ENCODE assay signal across 9 mouse cellular contexts in the genomic region with DNA sequence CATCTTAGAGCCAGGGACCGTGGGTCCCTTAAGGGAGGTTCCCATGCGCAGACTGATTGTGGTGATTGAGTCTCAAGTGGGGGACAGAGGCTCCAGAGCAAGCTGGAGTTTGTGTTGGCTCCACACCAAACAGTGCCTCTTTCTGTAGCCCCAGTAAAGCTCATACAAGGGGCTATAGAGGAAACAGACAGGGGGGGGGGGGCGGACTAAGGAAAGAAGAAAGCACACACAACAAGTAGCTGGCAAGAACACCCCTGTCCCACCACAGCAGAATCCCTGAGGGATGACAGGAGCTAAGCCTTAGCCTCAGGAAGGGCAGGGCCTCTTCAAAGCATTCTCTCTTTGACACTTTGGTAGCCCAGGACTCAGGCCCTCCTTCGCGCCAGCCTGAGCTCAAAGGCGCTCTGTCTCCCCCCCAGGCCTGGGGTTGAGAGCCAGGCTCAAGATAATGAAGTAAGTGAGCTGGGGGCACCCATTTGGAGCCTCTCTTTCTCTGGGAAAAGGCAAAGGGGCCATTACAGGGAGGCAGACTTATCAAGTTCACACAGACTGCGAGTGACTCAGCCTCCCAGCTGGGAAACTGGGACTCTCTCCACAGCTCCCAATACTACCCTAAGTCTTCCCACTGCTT. TPM values are rescaled to one million over a fixed set of nuclear protein-coding genes. Genes with fewer than 3 reads are reported as not detected.
DNase-seq lines count a peak whose midpoint lies in the region; ATAC-seq and TF ChIP-seq lines count a peak whose summit lies in the region.
"Had no signal": no experiment of that assay in that cellular context is flagged by ENCODE, and none has a peak within 500 bp of the region (broad histone marks: within the 10 kb centered on the region; RNA-seq: fewer than 3 reads in every experiment).

No protein-coding gene starts in this region.

- H3K9ac ChIP-seq in midbrain, embryonic 12.5 days (replicated peaks): no peak overlapping the region

- no peaks in the 10 kb centered on the region for H3K27me3 ChIP-seq in midbrain, embryonic 12.5 days

- H3K4me3 ChIP-seq in layer of hippocampus, adult 2 months: no peak overlapping the region
- H3K4me3 ChIP-seq in midbrain, embryonic 12.5 days: no peak overlapping the region

- peak; percentile 44; the same call in 1 of the 2 replicates for ATAC-seq in midbrain, embryonic 12.5 days (ENCODE audit: low FRiP score, low read depth)

- no peaks in the 10 kb centered on the region for H3K36me3 ChIP-seq in midbrain, embryonic 12.5 days
- H3K36me3 ChIP-seq: G1E had no signal

- no peak for TF ChIP-seq CTCF in layer of hippocampus, adult 2 months (conservative IDR thresholded peaks at IDR 0.05)

- no peaks in the 10 kb centered on the region for H3K9me3 ChIP-seq in midbrain, embryonic 12.5 days
- H3K9me3 ChIP-seq: G1E had no signal

- peaks cover 10% of the 10 kb centered on the region for H3K4me1 ChIP-seq in midbrain, embryonic 12.5 days

- peak overlapping the region; percentile 48; the same call in 1 of the 2 replicates for H3K27ac ChIP-seq in layer of hippocampus, adult 2 months
- H3K27ac ChIP-seq in midbrain, embryonic 12.5 days (replicated peaks): 0 out of 2 replicates have a peak overlapping the region, but pooled peaks have one; percentile 35

- H3K4me2 ChIP-seq in midbrain, embryonic 12.5 days (replicated peaks): no peak overlapping the region

- WGBS in midbrain, embryonic 12.5 days: 34% methylated on average over 6 of the region's 7 CpGs

- no peak for DNase-seq in layer of hippocampus, adult 2 months (ENCODE audit: low spot score in 2 of 2)
- no peak for DNase-seq in layer of hippocampus, adult 9-10 months (ENCODE audit: low spot score)
- DNase-seq in brain, embryonic 18.5 days (ENCODE audit: low read depth, low spot score): peak; percentile 62
- DNase-seq in heart, adult 9 months (ENCODE audit: low spot score in 2 of 2): peak; percentile 57 to 62
- no peak for DNase-seq in cerebellum, adult 11-12 months
- no peak for DNase-seq in left cerebral cortex, adult 8-10 months (ENCODE audit: low spot score in 2 of 2)
- DNase-seq in urinary bladder, postnatal 4 days (ENCODE audit: low spot score in 2 of 2): no peak

RNA-seq across cellular contexts. Expression of a gene that starts 9.2 kb away (rescaled TPM):
- total RNA-seq in layer of hippocampus, adult 2 months (2021): 10 to 100 TPM; 39.3 to 45.2 TPM
- 8.8 and 11.6 TPM in 2 replicates for polyA plus RNA-seq in midbrain, embryonic 12.5 days (2016; fragmentation: Nextera tagmentation; extraction: Ambion mirVana)
- total RNA-seq in left cerebral cortex, adult 8-10 months (2022): 10 to 100 TPM; 44.9 to 68.4 (median 49.3) TPM
- polyA plus RNA-seq: G1E had no signal

RNA-seq across cellular contexts. Expression of a gene that starts 33.0 kb away (rescaled TPM):
- 10 to 100 TPM; 29.9 to 33.8 TPM for total RNA-seq in layer of hippocampus, adult 2 months (2021)
- polyA plus RNA-seq in midbrain, embryonic 12.5 days (2016; fragmentation: Nextera tagmentation; extraction: Ambion mirVana): 5.3 and 5.5 TPM in 2 replicates
- total RNA-seq in left cerebral cortex, adult 8-10 months (2022): 10 to 100 TPM; 28.0 to 33.1 (median 29.4) TPM
- polyA plus RNA-seq: G1E had no signal

Comparison
In these comparisons a context has a peak if more than half of its experiments do, and no peak if none do; other contexts are left out.
1. DNase-seq: peak in brain, embryonic 18.5 days (single experiment) and heart, adult 9 months (2 of 2); none in layer of hippocampus, adult 2 months (0 of 2), layer of hippocampus, adult 9-10 months (single experiment), cerebellum, adult 11-12 months (single experiment), left cerebral cortex, adult 8-10 months (0 of 2) and urinary bladder, postnatal 4 days (0 of 2).